Mouse (Mus musculus) G1E (cell line): Measurements from ENCODE around the gene Lsm6.

Experiments used
- CTCF ChIP-seq: IDR thresholded peaks from 2 replicates; pipeline ENCODE4 v1.5.1; 2012; ENCODE audit warnings: low read depth, low read length, inconsistent platforms, mixed read lengths
- POLR2AphosphoS5 ChIP-seq: IDR thresholded peaks from 2 replicates; pipeline ENCODE4 v1.6.1; 2012; ENCODE audit warnings: low read depth, low read length, inconsistent platforms; ENCODE audit not compliant: insufficient replicate concordance

DNA sequence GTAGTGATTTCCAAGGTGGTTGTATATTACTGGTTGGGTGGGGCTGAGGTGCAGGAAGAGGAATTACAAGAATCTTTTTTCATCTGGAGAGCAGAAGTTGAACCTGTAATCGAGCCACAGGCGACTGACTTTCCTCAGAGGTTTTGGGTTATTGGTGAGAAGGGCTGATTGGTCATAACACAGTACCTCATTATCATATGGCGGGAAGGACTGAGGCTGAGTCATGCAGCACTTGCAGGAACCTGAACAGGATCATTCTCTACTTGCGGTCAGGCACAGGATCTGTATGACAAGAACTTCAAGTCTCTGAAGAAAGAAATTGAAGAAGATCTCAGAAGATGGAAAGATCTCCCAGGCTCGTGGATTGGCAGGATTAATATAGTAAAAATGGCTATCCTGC lies 23.6 kb upstream of the Lsm6 start:
- TF ChIP-seq CTCF (no peak), POLR2AphosphoS5 (no peak)
